8 mouse cellular contexts compared by ENCODE assay signal in the genomic region with DNA sequence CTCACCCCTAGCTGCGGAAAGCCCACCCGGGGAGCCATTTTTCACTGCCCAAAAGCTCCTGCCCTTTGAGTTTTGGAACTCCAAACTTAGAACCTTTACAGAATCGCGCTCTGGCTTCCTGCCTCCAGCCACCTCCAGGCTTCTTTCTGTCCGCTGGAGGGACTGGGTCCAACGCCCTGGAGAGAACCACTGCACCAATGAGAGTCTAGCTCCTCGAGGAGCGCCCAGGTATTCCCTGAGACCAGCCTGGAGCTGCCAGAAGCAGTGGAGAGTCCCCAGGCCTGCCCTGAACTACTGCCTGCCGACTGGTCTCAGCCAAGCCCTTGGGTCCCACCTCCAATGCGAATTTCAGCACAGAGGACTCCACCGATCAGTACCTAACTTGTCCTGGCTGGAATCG. TPM values are rescaled to one million over a fixed set of nuclear protein-coding genes. Genes with fewer than 3 reads are reported as not detected.
A peak's percentile ranks its signal among the peaks of the same experiment; 100 is the strongest.
DNase-seq lines count a peak whose midpoint lies in the region; ATAC-seq lines count a peak whose summit lies in the region.

No protein-coding gene starts in this region.

- WGBS in embryonic facial prominence, embryonic 15.5 days: 13% methylated on average over 12 of the region's 12 CpGs
- WGBS in midbrain, embryonic 12.5 days: 6% methylated on average over 12 of the region's 12 CpGs

- DNase-seq in embryo, embryonic 9.5 days (ENCODE audit: extremely low spot score): peak; percentile 41
- DNase-seq in embryo, embryonic 10 days (ENCODE audit: low spot score): no peak
- peak; percentile 31 for DNase-seq in kidney, adult 9 months
- no peak for DNase-seq in B cell, adult 2 months
- DNase-seq in right cerebral cortex, adult 18-20 months: no peak
- no peak for DNase-seq in right cerebral cortex, postnatal 25 days

- peaks cover 13% of the 10 kb centered on the region for H3K27me3 ChIP-seq in embryonic facial prominence, embryonic 15.5 days
- H3K27me3 ChIP-seq in midbrain, embryonic 12.5 days: peaks cover 47% of the 10 kb centered on the region

- ATAC-seq in embryonic facial prominence, embryonic 15.5 days (ENCODE audit: insufficient number of reproducible peaks, low FRiP score, low TSS enrichment, low read depth): no peak
- no peak for ATAC-seq in midbrain, embryonic 12.5 days (ENCODE audit: low FRiP score, low read depth)

- H3K36me3 ChIP-seq in embryonic facial prominence, embryonic 15.5 days: no peaks in the 10 kb centered on the region
- no peaks in the 10 kb centered on the region for H3K36me3 ChIP-seq in midbrain, embryonic 12.5 days

- peak overlapping the region; percentile 84 for H3K4me2 ChIP-seq in embryonic facial prominence, embryonic 15.5 days (replicated peaks)
- peak overlapping the region; percentile 84 for H3K4me2 ChIP-seq in midbrain, embryonic 12.5 days (replicated peaks)

- H3K9me3 ChIP-seq in embryonic facial prominence, embryonic 15.5 days (replicated peaks): no peaks in the 10 kb centered on the region
- no peaks in the 10 kb centered on the region for H3K9me3 ChIP-seq in midbrain, embryonic 12.5 days

- H3K4me3 ChIP-seq in embryonic facial prominence, embryonic 15.5 days (replicated peaks): peak overlapping the region; percentile 82
- peak overlapping the region; percentile 82 for H3K4me3 ChIP-seq in midbrain, embryonic 12.5 days

- peaks cover 23% of the 10 kb centered on the region for H3K4me1 ChIP-seq in embryonic facial prominence, embryonic 15.5 days
- H3K4me1 ChIP-seq in midbrain, embryonic 12.5 days: peaks cover 38% of the 10 kb centered on the region

- 0 out of 2 replicates have a peak overlapping the region, but pooled peaks have one; percentile 0 for H3K9ac ChIP-seq in embryonic facial prominence, embryonic 15.5 days
- H3K9ac ChIP-seq in midbrain, embryonic 12.5 days (replicated peaks): peak overlapping the region; percentile 91

- no peak overlapping the region for H3K27ac ChIP-seq in embryonic facial prominence, embryonic 15.5 days (replicated peaks)
- peak overlapping the region; percentile 94 for H3K27ac ChIP-seq in midbrain, embryonic 12.5 days (replicated peaks)

RNA-seq across cellular contexts. Expression of a gene that starts 1.2 kb away (rescaled TPM):
- 41.9 and 42.9 TPM in 2 replicates for polyA plus RNA-seq in embryonic facial prominence, embryonic 15.5 days (2015; fragmentation: Nextera tagmentation; extraction: Ambion mirVana)
- polyA plus RNA-seq in midbrain, embryonic 12.5 days (2016; fragmentation: Nextera tagmentation; extraction: Ambion mirVana): 63.9 and 75.9 TPM in 2 replicates

Comparison
In these comparisons a context has a peak if more than half of its experiments do, and no peak if none do; other contexts are left out.
1. DNase-seq: peak in embryo, embryonic 9.5 days (single experiment) and kidney, adult 9 months (single experiment); none in embryo, embryonic 10 days (single experiment), B cell, adult 2 months (0 of 2), right cerebral cortex, adult 18-20 months (single experiment) and right cerebral cortex, postnatal 25 days (single experiment).